Mouse (Mus musculus) ovary, adult 10 weeks (tissue): ENCODE data around the gene Pdgfd. TPM values are rescaled to one million over a fixed set of nuclear protein-coding genes. Genes with fewer than 3 reads are reported as not detected.

Experiments used
- polyA plus RNA-seq: library from polyadenylated mRNA; stranded (reverse); fragments of 350-450 nt; fragmentation: Illumina TruSeq; extraction: RNeasy Lipid Tissue Mini Kit (QIAGEN cat#74804); gene quantifications from one replicate; pipeline ENCODE4 v1.2.3, GENCODE M21; 2014

Gene Pdgfd
- polyA plus RNA-seq: 94.4 TPM

DNA sequence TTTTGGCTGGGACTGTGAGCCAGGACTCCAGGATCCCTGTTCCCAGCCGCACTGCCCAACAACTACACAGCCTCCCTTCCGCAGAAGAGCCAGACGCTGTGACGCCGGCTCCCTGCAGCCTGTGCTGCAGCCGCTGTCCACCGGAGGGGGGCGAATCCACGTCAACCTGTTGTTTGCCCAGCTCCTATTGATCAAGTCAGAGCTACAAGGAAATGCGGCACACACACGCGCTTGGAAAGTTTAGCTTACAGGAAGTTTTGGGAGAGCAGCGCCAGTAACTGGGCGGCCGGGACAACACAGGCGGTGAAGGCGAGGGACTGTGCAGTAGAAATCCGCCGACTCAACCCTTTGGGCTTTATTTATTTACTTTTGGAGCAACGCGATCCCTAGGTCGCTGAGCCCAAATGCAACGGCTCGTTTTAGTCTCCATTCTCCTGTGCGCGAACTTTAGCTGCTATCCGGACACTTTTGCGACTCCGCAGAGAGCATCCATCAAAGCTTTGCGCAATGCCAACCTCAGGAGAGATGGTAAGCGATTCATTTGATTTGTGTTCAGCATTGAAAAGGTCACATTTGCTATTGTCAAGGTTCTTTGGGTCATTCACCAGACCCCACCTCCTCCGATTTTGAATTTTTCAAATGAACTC, at the start of gene Pdgfd:
Pdgfd (plus strand) TSS at position 194 of the 647 bp plus-strand sequence.

DNA sequence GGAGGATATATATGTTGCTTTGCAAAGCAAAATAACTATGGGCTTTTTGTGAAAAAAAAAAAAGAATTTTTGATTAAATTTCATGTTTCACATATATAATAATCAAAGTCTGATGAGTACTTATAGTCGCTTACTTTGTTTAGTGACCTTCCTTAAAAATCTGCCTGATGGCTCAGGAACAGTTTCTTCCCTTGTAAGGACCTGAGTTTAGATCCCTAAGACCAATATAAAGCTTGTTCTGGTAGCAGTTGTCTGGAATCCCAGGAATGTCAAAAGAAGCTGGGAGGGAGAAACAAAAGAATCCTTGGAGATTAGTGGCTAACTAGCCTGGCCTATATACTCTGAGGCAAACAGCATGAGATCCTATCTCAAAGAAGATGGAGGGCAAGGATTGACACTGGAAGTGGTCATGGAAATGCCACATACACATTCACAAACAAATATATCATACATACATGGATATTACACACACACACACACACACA, 101.5 kb downstream of the Pdgfd start, which contains the start of gene Ddi1:
Ddi1 (minus strand) TSS at position 51 of the 485 bp plus-strand sequence.

Other genes starting within 250 kb of the Pdgfd start
- not detected for gene Ddi1, start 101.3 kb downstream of the Pdgfd start, polyA plus RNA-seq